Mouse (Mus musculus) heart, postnatal 0 days (tissue): ENCODE measurements around the gene Olfr513.

Experiments used
- CTCF ChIP-seq: IDR thresholded peaks from 2 replicates; pipeline ENCODE4 v1.5.1; 2016; ENCODE audit warnings: antibody characterized with exemption, control low read depth, low read depth
- EP300 ChIP-seq: IDR thresholded peaks from 2 replicates; pipeline ENCODE4 v1.6.1; 2016; ENCODE audit warnings: antibody characterized with exemption, low read depth

GRCm38 (mm10) chr7:108750673-108751072 lies at the start of gene Olfr513:
- TF ChIP-seq CTCF (no peak), EP300 (no peak)
